Mouse (Mus musculus) ES-Bruce4 (cell line): ENCODE data around the gene Sprr2a1.

Experiments
- CTCF ChIP-seq: IDR thresholded peaks from one replicate; pipeline ENCODE4 v1.8.1; 2011; ENCODE audit warnings: low read depth, low read length
- EP300 ChIP-seq: IDR thresholded peaks from 2 replicates; pipeline ENCODE4 v1.6.1; 2011; ENCODE audit warnings: low read depth, low read length; ENCODE audit not compliant: insufficient read depth
- POLR2A ChIP-seq: IDR thresholded peaks from one replicate; pipeline ENCODE4 v1.8.1; 2011; ENCODE audit warnings: low read length; ENCODE audit not compliant: insufficient read depth

DNA sequence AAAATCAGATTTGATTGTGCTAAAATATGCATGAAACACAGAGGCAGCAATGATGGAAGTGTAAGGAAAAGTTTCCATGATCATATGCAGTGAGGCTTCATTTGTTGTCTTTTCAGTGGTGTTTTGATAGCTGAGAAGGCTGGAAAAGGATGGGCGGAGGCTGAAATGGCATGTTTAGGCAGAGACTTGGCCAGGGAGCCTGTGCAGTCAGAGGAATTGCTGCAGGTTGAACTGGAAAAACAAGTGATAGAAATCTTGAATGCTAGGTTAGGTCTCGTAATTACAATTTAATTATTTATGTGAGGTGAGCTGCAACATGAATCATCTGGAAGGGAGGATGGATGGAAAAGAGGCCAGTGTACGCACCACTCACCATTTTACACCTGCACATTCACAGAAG, 45.8 kb upstream of the Sprr2a1 start:
- TF ChIP-seq POLR2A = no peak
- TF ChIP-seq CTCF = no peak
- TF ChIP-seq EP300 = no peak
